Mouse (Mus musculus) spleen, adult 2 months (tissue): ENCODE results near the gene Slc25a26. TPM values are rescaled to one million over a fixed set of nuclear protein-coding genes. Genes with fewer than 3 reads are reported as not detected.

Source experiments
- DNase-seq, 2 experiments: peaks; one replicate each; pipeline versions ENCODE4 v3.0.0 to v3.0.0-alpha.2; 2012 to 2021; ENCODE audit warnings: low spot score in 2 of 2, low read depth in 1 of 2
- H3K27ac ChIP-seq: fragments of 200-500 bp; 2 replicates; pipeline ENCODE4 v1.5.1; 2012; ENCODE audit warnings: low read length, inconsistent platforms; ENCODE audit not compliant: insufficient read depth
- H3K27me3 ChIP-seq: fragments of 200-500 bp; 2 replicates; pipeline ENCODE4 v1.6.1; 2012; ENCODE audit warnings: mild to moderate bottlenecking, moderate library complexity, low read length, inconsistent platforms; ENCODE audit not compliant: control insufficient read depth, insufficient read depth
- H3K36me3 ChIP-seq: fragments of 200-500 bp; 2 replicates; pipeline ENCODE4 v1.6.1; 2012; ENCODE audit warnings: mild to moderate bottlenecking, low read length, inconsistent platforms; ENCODE audit not compliant: control insufficient read depth, insufficient read depth
- H3K4me1 ChIP-seq: fragments of 200-500 bp; 2 replicates; pipeline ENCODE4 v1.6.1; 2011; ENCODE audit warnings: inconsistent platforms; ENCODE audit not compliant: control insufficient read depth, insufficient read depth, insufficient read length
- H3K4me3 ChIP-seq: fragments of 200-500 bp; 2 replicates; pipeline ENCODE4 v1.5.1; 2011; ENCODE audit warnings: mild to moderate bottlenecking, inconsistent platforms; ENCODE audit not compliant: insufficient read depth, insufficient read length; ENCODE audit errors: extremely low read depth
- CTCF ChIP-seq: fragments of 200-500 bp; IDR thresholded peaks from 2 replicates; pipeline ENCODE4 v1.5.1; 2011; ENCODE audit warnings: mild to moderate bottlenecking, inconsistent platforms; ENCODE audit not compliant: insufficient read depth, insufficient read length, insufficient replicate concordance; ENCODE audit errors: extremely low read depth
- POLR2A ChIP-seq: fragments of 200-500 bp; IDR thresholded peaks from 2 replicates; pipeline ENCODE4 v1.6.1; 2011; ENCODE audit warnings: low read depth, low read length, inconsistent platforms
- WGBS: fragments of 180-500 bp; shearing (Covaris S2); methylation state at CpG from one replicate; pipeline ENCODE4 v1.1.7; 2018; 5-methylcytosine and 5-hydroxymethylcytosine counted together
- polyA plus RNA-seq: library from polyadenylated mRNA; depleted of rRNA; stranded (reverse); fragments of >200 nt; gene quantifications from 2 replicates; pipeline ENCODE4 v1.2.3, GENCODE M21; 2012

Gene Slc25a26
- polyA plus RNA-seq, 1 experiment: 7.6 TPM

- peak; percentile 12; the same call in 1 of the 2 replicates for TF ChIP-seq CTCF
- TF ChIP-seq POLR2A: no peak
- WGBS: 64% methylated on average over 10 of the region's 10 CpGs
- Histone ChIP-seq H3K4me3 (no peak overlapping the region), H3K27ac (no peak overlapping the region), H3K27me3 (no peaks in the 10 kb centered on the region), H3K36me3 (no peaks in the 10 kb centered on the region), H3K4me1 (peaks cover 11% of the 10 kb centered on the region; the same call in 1 of the 2 replicates)
- DNase-seq: no peak
Measured at GRCm38 (mm10) chr6:94596761-94597485, 96.8 kb downstream of the Slc25a26 start.

GRCm38 (mm10) chr6:94598421-94598820 is 98.3 kb downstream of the Slc25a26 start:
- no peak overlapping the region for H3K4me3 ChIP-seq
- peaks cover 13% of the 10 kb centered on the region; the same call in 1 of the 2 replicates for H3K4me1 ChIP-seq
- TF ChIP-seq CTCF: no peak
- TF ChIP-seq POLR2A: no peak
- no peak for DNase-seq
- H3K27ac ChIP-seq: no peak overlapping the region
- 95% methylated on average over 12 of the region's 12 CpGs for WGBS
- H3K36me3 ChIP-seq: no peaks in the 10 kb centered on the region
- no peaks in the 10 kb centered on the region for H3K27me3 ChIP-seq

- TF ChIP-seq POLR2A (no peak), CTCF (no peak)
- H3K27me3 ChIP-seq: no peaks in the 10 kb centered on the region
- 84% methylated on average over 13 of the region's 13 CpGs for WGBS
- DNase-seq: no peak
- no peaks in the 10 kb centered on the region for H3K36me3 ChIP-seq
- no peak overlapping the region for H3K27ac ChIP-seq
- H3K4me1 ChIP-seq: peaks cover 18% of the 10 kb centered on the region; the same call in 1 of the 2 replicates
- no peak overlapping the region for H3K4me3 ChIP-seq
Measured at GRCm38 (mm10) chr6:94599016-94599415, 98.9 kb downstream of the Slc25a26 start.

GRCm38 (mm10) chr6:94601101-94601500 is 101.0 kb downstream of the Slc25a26 start:
- WGBS: 85% methylated on average over 5 of the region's 5 CpGs
- Histone ChIP-seq H3K36me3 (no peaks in the 10 kb centered on the region), H3K27me3 (no peaks in the 10 kb centered on the region), H3K4me1 (peaks cover 27% of the 10 kb centered on the region; the same call in 1 of the 2 replicates), H3K27ac (0 out of 2 replicates have a peak overlapping the region, but pooled peaks have one; percentile 19), H3K4me3 (no peak overlapping the region)
- DNase-seq: no peak
- TF ChIP-seq POLR2A (no peak), CTCF (no peak)

GRCm38 (mm10) chr6:94601811-94602210 is 101.7 kb downstream of the Slc25a26 start:
- Histone ChIP-seq H3K36me3 (no peaks in the 10 kb centered on the region), H3K27me3 (no peaks in the 10 kb centered on the region), H3K4me3 (no peak overlapping the region), H3K27ac (peak overlapping the region; percentile 19; the same call in 1 of the 2 replicates), H3K4me1 (peaks cover 27% of the 10 kb centered on the region; the same call in 1 of the 2 replicates)
- TF ChIP-seq POLR2A: no peak
- TF ChIP-seq CTCF: no peak
- DNase-seq: no peak
- 60% methylated on average over 5 of the region's 5 CpGs for WGBS

- no peaks in the 10 kb centered on the region for H3K27me3 ChIP-seq
- DNase-seq: no peak
- no peak for TF ChIP-seq CTCF
- H3K27ac ChIP-seq: peak overlapping the region; percentile 82
- H3K4me1 ChIP-seq: peaks cover 27% of the 10 kb centered on the region; the same call in 1 of the 2 replicates
- H3K4me3 ChIP-seq: no peak overlapping the region
- no peaks in the 10 kb centered on the region for H3K36me3 ChIP-seq
- 59% methylated on average over 3 of the region's 3 CpGs for WGBS
Measured at GRCm38 (mm10) chr6:94604072-94604471, 103.9 kb downstream of the Slc25a26 start.

GRCm38 (mm10) chr6:94604546-94604945 is 104.4 kb downstream of the Slc25a26 start:
- Histone ChIP-seq H3K27me3 (no peaks in the 10 kb centered on the region), H3K4me1 (peaks cover 27% of the 10 kb centered on the region; the same call in 1 of the 2 replicates), H3K4me3 (no peak overlapping the region), H3K27ac (peak overlapping the region; percentile 9), H3K36me3 (no peaks in the 10 kb centered on the region)
- WGBS: 22% methylated on average over 2 of the region's 2 CpGs
- no peak for TF ChIP-seq CTCF
- TF ChIP-seq POLR2A: no peak
- DNase-seq: no peak
